Mouse (Mus musculus) liver, embryonic 15.5 days (tissue): ENCODE results near the gene Lrrc47. TPM values are rescaled to one million over a fixed set of nuclear protein-coding genes. Genes with fewer than 3 reads are reported as not detected.

Source experiments
- ATAC-seq: fragments of 200-750 bp; cut with Nextera tagmentation; 2 replicates; pipeline ENCODE4 v1.8.0; 2017; ENCODE audit warnings: moderate number of reproducible peaks, mild to moderate bottlenecking, moderate library complexity; ENCODE audit not compliant: insufficient read depth
- H3K27ac ChIP-seq: fragments of 300-500 bp; sonication (generic); replicated peaks from 2 replicates; pipeline ENCODE4 v1.5.1; 2015; ENCODE audit warnings: mild to moderate bottlenecking, inconsistent platforms
- H3K27me3 ChIP-seq: fragments of 300-500 bp; sonication (generic); 2 replicates; pipeline ENCODE4 v1.6.1; 2015; ENCODE audit warnings: mild to moderate bottlenecking, inconsistent platforms
- H3K36me3 ChIP-seq: fragments of 300-500 bp; sonication (generic); replicated peaks from 2 replicates; pipeline ENCODE4 v1.6.1; 2015; ENCODE audit warnings: moderate library complexity, mild to moderate bottlenecking, inconsistent platforms
- H3K4me1 ChIP-seq: fragments of 300-500 bp; sonication (generic); replicated peaks from 2 replicates; pipeline ENCODE4 v1.6.1; 2015; ENCODE audit warnings: inconsistent platforms
- H3K4me2 ChIP-seq: fragments of 300-500 bp; sonication (generic); 2 replicates; pipeline ENCODE4 v1.6.1; 2015; ENCODE audit warnings: moderate library complexity, mild to moderate bottlenecking, inconsistent platforms
- H3K4me3 ChIP-seq: fragments of 300-500 bp; sonication (generic); replicated peaks from 2 replicates; pipeline ENCODE4 v1.5.1; 2015; ENCODE audit warnings: mild to moderate bottlenecking, inconsistent platforms
- H3K9ac ChIP-seq: fragments of 300-500 bp; sonication (generic); 2 replicates; pipeline ENCODE4 v1.6.1; 2015; ENCODE audit warnings: moderate library complexity, mild to moderate bottlenecking, inconsistent platforms
- H3K9me3 ChIP-seq: fragments of 300-500 bp; sonication (generic); replicated peaks from 2 replicates; pipeline ENCODE4 v1.6.1; 2016; ENCODE audit warnings: inconsistent platforms
- WGBS: fragments of 180-500 bp; shearing (Covaris S2); methylation state at CpG from one replicate; pipeline ENCODE4 v1.1.7; 2015; ENCODE audit warnings: mixed read lengths; ENCODE audit not compliant: insufficient replicate concordance; 5-methylcytosine and 5-hydroxymethylcytosine counted together
- polyA plus RNA-seq: library from polyadenylated mRNA; unstranded; fragments of >200 nt; fragmentation: Nextera tagmentation; extraction: Ambion mirVana; gene quantifications from 2 replicates; pipeline ENCODE4 v1.2.1, GENCODE M21; 2015

The Lrrc47 gene
- polyA plus RNA-seq, 1 experiment from 2014 or later: 16.8 TPM

GRCm38 (mm10) chr4:153993505-153993904, 18.0 kb upstream of the Lrrc47 start:
- 81% methylated on average over 8 of the region's 8 CpGs for WGBS
- H3K36me3 ChIP-seq: peaks cover 86% of the 10 kb centered on the region

GRCm38 (mm10) chr4:154005488-154005887, 6.0 kb upstream of the Lrrc47 start:
- Histone ChIP-seq H3K9ac (no peak overlapping the region), H3K27me3 (no peaks in the 10 kb centered on the region), H3K9me3 (no peaks in the 10 kb centered on the region), H3K4me1 (peaks cover under 1% of the 10 kb centered on the region; the same call in 1 of the 2 replicates), H3K27ac (no peak overlapping the region), H3K4me2 (no peak overlapping the region), H3K36me3 (peaks cover 46% of the 10 kb centered on the region), H3K4me3 (no peak overlapping the region)
- no peak for ATAC-seq
- 79% methylated on average over 5 of the region's 5 CpGs for WGBS

More at GRCm38 (mm10) chr4:153993505-153993904, 18.0 kb upstream of the Lrrc47 start:
- H3K4me1 ChIP-seq: no peaks in the 10 kb centered on the region
- no peaks in the 10 kb centered on the region for H3K27me3 ChIP-seq
- no peak overlapping the region for H3K4me3 ChIP-seq
- H3K27ac ChIP-seq: no peak overlapping the region
- no peak overlapping the region for H3K9ac ChIP-seq
- no peaks in the 10 kb centered on the region for H3K9me3 ChIP-seq
- no peak for ATAC-seq
- H3K4me2 ChIP-seq: no peak overlapping the region

- peaks cover 46% of the 10 kb centered on the region for H3K36me3 ChIP-seq
- WGBS: 79% methylated on average over 6 of the region's 6 CpGs
- no peaks in the 10 kb centered on the region for H3K27me3 ChIP-seq
- peaks cover 9% of the 10 kb centered on the region for H3K4me1 ChIP-seq
- no peak for ATAC-seq
- H3K9ac ChIP-seq: no peak overlapping the region
- H3K4me3 ChIP-seq: no peak overlapping the region
- H3K4me2 ChIP-seq: no peak overlapping the region
- no peak overlapping the region for H3K27ac ChIP-seq
- no peaks in the 10 kb centered on the region for H3K9me3 ChIP-seq
These were observed 5.3 kb upstream of the Lrrc47 start for GRCm38 (mm10) chr4:154006264-154006663.

GRCm38 (mm10) chr4:154007759-154008158, 3.8 kb upstream of the Lrrc47 start:
- H3K9me3 ChIP-seq: no peaks in the 10 kb centered on the region
- no peak overlapping the region for H3K4me3 ChIP-seq
- no peak overlapping the region for H3K27ac ChIP-seq
- peaks cover 37% of the 10 kb centered on the region for H3K36me3 ChIP-seq
- no peaks in the 10 kb centered on the region for H3K27me3 ChIP-seq
- peaks cover 15% of the 10 kb centered on the region for H3K4me1 ChIP-seq
- no peak overlapping the region for H3K9ac ChIP-seq
- no peak overlapping the region for H3K4me2 ChIP-seq
- 69% methylated on average over 4 of the region's 4 CpGs for WGBS
- ATAC-seq: no peak

- Histone ChIP-seq H3K4me2 (peak overlapping the region; percentile 86), H3K4me1 (peaks cover 36% of the 10 kb centered on the region), H3K27ac (peak overlapping the region; percentile 68; the same call in 1 of the 2 replicates), H3K27me3 (no peaks in the 10 kb centered on the region), H3K36me3 (peaks cover 35% of the 10 kb centered on the region), H3K9ac (peak overlapping the region; percentile 87), H3K4me3 (peak overlapping the region; percentile 97), H3K9me3 (no peaks in the 10 kb centered on the region)
- WGBS: 25% methylated on average over 13 of the region's 13 CpGs
- ATAC-seq: peak; percentile 53
These were observed 455 bp upstream of the Lrrc47 start for GRCm38 (mm10) chr4:154010907-154011645.

- ATAC-seq: no peak; the same call in 1 of the 2 replicates
- Histone ChIP-seq H3K9me3 (no peaks in the 10 kb centered on the region), H3K4me3 (peak overlapping the region; percentile 97), H3K9ac (peak overlapping the region; percentile 87), H3K27ac (peak overlapping the region; percentile 69), H3K4me2 (peak overlapping the region; percentile 86), H3K4me1 (peaks cover 36% of the 10 kb centered on the region), H3K36me3 (peaks cover 37% of the 10 kb centered on the region), H3K27me3 (no peaks in the 10 kb centered on the region)
- WGBS: 1% methylated on average over 55 of the region's 55 CpGs
These were observed 776 bp downstream of the Lrrc47 start for GRCm38 (mm10) chr4:154012132-154012882.

GRCm38 (mm10) chr4:154015476-154015875, 3.9 kb downstream of the Lrrc47 start:
- H3K4me2 ChIP-seq: no peak overlapping the region
- no peak overlapping the region for H3K4me3 ChIP-seq
- H3K27ac ChIP-seq: no peak overlapping the region
- H3K27me3 ChIP-seq: no peaks in the 10 kb centered on the region
- no peaks in the 10 kb centered on the region for H3K9me3 ChIP-seq
- 83% methylated on average over 11 of the region's 11 CpGs for WGBS
- H3K36me3 ChIP-seq: peaks cover 68% of the 10 kb centered on the region
- no peak for ATAC-seq
- H3K9ac ChIP-seq: no peak overlapping the region
- H3K4me1 ChIP-seq: peaks cover 39% of the 10 kb centered on the region

- Histone ChIP-seq H3K36me3 (peaks cover 90% of the 10 kb centered on the region), H3K9me3 (no peaks in the 10 kb centered on the region), H3K4me2 (no peak overlapping the region), H3K27me3 (no peaks in the 10 kb centered on the region), H3K4me3 (no peak overlapping the region), H3K27ac (peak overlapping the region; percentile 94), H3K9ac (no peak overlapping the region), H3K4me1 (peaks cover 47% of the 10 kb centered on the region)
- no peak for ATAC-seq
- 52% methylated on average over 7 of the region's 7 CpGs for WGBS
These were observed 8.0 kb downstream of the Lrrc47 start for GRCm38 (mm10) chr4:154019571-154019970.

GRCm38 (mm10) chr4:154021432-154021831, 9.9 kb downstream of the Lrrc47 start:
- Histone ChIP-seq H3K4me3 (no peak overlapping the region), H3K27me3 (no peaks in the 10 kb centered on the region), H3K9ac (no peak overlapping the region), H3K9me3 (no peaks in the 10 kb centered on the region), H3K4me2 (no peak overlapping the region), H3K27ac (peak overlapping the region; percentile 94), H3K36me3 (peaks cover 72% of the 10 kb centered on the region), H3K4me1 (peaks cover 62% of the 10 kb centered on the region)
- WGBS: 72% methylated on average over 9 of the region's 9 CpGs
- ATAC-seq: no peak

GRCm38 (mm10) chr4:154022407-154022806, 10.9 kb downstream of the Lrrc47 start:
- no peak for ATAC-seq
- Histone ChIP-seq H3K4me2 (peak overlapping the region; percentile 93), H3K27ac (peak overlapping the region; percentile 94), H3K9me3 (no peaks in the 10 kb centered on the region), H3K27me3 (no peaks in the 10 kb centered on the region), H3K9ac (peak overlapping the region; percentile 92), H3K4me3 (peak overlapping the region; percentile 84), H3K4me1 (peaks cover 72% of the 10 kb centered on the region), H3K36me3 (peaks cover 62% of the 10 kb centered on the region)
- WGBS: 81% methylated on average over 4 of the region's 4 CpGs

- H3K9me3 ChIP-seq: no peaks in the 10 kb centered on the region
- H3K36me3 ChIP-seq: peaks cover 57% of the 10 kb centered on the region
- H3K9ac ChIP-seq: peak overlapping the region; percentile 92
- 46% methylated on average over 4 of the region's 4 CpGs for WGBS
- H3K27ac ChIP-seq: peak overlapping the region; percentile 94
- H3K4me2 ChIP-seq: peak overlapping the region; percentile 93
- H3K4me1 ChIP-seq: peaks cover 77% of the 10 kb centered on the region
- ATAC-seq: no peak
- no peaks in the 10 kb centered on the region for H3K27me3 ChIP-seq
- H3K4me3 ChIP-seq: peak overlapping the region; percentile 84
These were observed 11.3 kb downstream of the Lrrc47 start for GRCm38 (mm10) chr4:154022844-154023243.
